In the genomic region with DNA sequence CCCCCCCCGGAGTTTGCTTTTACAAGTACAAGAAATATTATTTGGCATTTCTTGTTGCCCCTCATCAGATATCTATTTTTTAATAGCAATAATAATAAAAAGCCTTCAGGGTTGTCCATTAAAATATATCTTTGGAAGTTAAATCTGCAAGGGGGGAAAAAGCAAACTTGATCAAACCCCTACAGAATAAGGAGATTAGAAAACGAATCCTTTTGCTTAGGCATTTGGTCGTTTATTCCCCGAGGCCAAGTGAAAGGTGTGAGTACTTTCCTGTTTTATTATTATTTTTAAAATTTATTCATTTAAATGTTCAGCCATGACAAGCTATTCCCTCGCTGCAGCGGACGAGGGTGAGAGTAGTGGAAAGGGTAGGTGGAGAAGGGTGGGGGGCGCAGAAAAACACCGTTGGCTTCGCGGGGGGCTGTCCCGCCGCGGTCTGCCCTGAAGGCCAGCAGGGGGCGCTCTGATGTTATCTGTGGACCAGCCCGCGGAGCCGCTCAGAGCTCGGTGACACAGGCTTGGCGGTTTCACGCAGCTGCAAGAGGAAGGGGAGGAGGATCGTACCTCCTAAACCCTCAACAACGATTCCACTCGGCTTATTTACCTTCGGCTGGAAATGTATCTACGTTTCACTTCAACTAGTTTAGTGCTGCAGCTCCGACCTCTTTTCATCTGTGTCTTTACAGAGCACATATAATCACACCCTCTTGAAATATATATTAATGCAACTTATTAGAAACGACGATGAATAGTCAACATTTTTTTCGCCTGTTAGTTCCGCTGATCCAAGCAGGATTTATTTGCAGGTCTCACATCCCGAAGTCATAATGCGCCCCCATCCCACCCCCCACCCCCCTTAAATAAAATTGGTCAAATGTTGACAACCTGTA, we compare ENCODE assay signal across 8 mouse cellular contexts.
A peak's percentile ranks its signal among the peaks of the same experiment; 100 is the strongest.
DNase-seq lines count a peak whose midpoint lies in the region; ATAC-seq and TF ChIP-seq lines count a peak whose summit lies in the region.

No protein-coding gene starts in this region.

- H3K4me1 ChIP-seq in intestine, postnatal 0 days (replicated peaks; ENCODE audit: control insufficient read depth, insufficient read depth, low read length) = no peaks in the 10 kb centered on the region

- intact Hi-C loops in left cerebral cortex, postnatal 25 days (cut with DNase I) = loop anchor here (2.0 to 10.0 kb wide), 8 partner anchors 207 to 1591 kb away; no protein-coding TSS in a partner anchor

- H3K9me3 ChIP-seq in intestine, postnatal 0 days (ENCODE audit: control insufficient read depth) = no peaks in the 10 kb centered on the region

- peak; percentile 83 for ATAC-seq in granulocyte monocyte progenitor cell, adult 5-6 weeks (replicated peaks; ENCODE audit: poor library complexity, severe bottlenecking)
- peak; percentile 71 for ATAC-seq in intestine, postnatal 0 days
- ATAC-seq in activated CD4-positive, CD25-positive, alpha-beta regulatory T cell, adult 4 months = no peak

- H3K4me2 ChIP-seq in intestine, postnatal 0 days (replicated peaks; ENCODE audit: low read depth) = peak overlapping the region; percentile 54

- DNase-seq in adrenal gland, adult 2 months = peak; percentile 91
- peak; percentile 94 for DNase-seq in embryo, embryonic 10.5 days (ENCODE audit: low spot score)
- DNase-seq in left cerebral cortex, postnatal 25 days (ENCODE audit: low spot score in 2 of 2) = peak; percentile 86 to 88
- peak; percentile 92 for DNase-seq in mesoderm, embryonic 11.5 days (ENCODE audit: low read depth, low spot score)
- DNase-seq in right cerebral cortex, postnatal 36 days (ENCODE audit: low spot score in 2 of 2) = peak; percentile 78 to 82

- no peaks in the 10 kb centered on the region for H3K36me3 ChIP-seq in intestine, postnatal 0 days (ENCODE audit: control insufficient read depth, insufficient read depth)

- H3K27ac ChIP-seq in intestine, postnatal 0 days (ENCODE audit: low read depth, low read length) = no peak overlapping the region

- peaks cover 85% of the 10 kb centered on the region for H3K27me3 ChIP-seq in intestine, postnatal 0 days (replicated peaks; ENCODE audit: control insufficient read depth, insufficient read depth, low read length)

- H3K4me3 ChIP-seq in intestine, postnatal 0 days (ENCODE audit: low read depth, low read length) = peak overlapping the region; percentile 34

- H3K9ac ChIP-seq in intestine, postnatal 0 days (ENCODE audit: low read depth, low read length) = no peak overlapping the region

- TF ChIP-seq CTCF in intestine, postnatal 0 days (IDR thresholded peaks at IDR 0.05; ENCODE audit: low read depth) = peak; percentile 95

- 1% methylated on average over 33 of the region's 33 CpGs for WGBS in intestine, postnatal 0 days
